Mouse (Mus musculus): ENCODE results near the gene Slc8b1.

DNA sequence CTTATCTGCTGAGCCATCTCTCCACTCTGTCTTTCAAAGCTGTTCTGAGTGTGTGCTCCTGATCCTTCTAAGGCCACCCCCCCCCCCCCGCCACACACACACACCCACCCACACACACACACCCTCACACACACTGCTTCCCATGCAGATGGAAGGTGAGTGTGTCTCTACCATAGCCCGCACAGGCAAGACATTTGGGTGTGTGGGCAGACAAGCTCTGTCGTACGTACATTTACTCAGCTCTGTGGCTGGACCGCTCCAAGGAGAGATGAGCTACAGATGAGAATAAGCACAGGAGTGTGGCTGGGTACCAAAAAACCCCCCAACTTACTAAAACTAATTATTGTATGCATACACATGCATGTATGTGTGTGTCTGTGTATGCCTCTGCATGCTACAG lies 39.7 kb downstream of the Slc8b1 start:
- TF ChIP-seq POLR2A (IDR thresholded peaks at IDR 0.05; ENCODE audit: control insufficient read depth, low read depth, low read length) = no peak
- TF ChIP-seq CTCF (IDR thresholded peaks at IDR 0.05; ENCODE audit: control insufficient read depth, insufficient read depth, insufficient replicate concordance, low read depth, low read length) = no peak

Data from testis, adult 2 months (tissue).